Mouse (Mus musculus): ENCODE measurements around the gene Zscan20. TPM values are rescaled to one million over a fixed set of nuclear protein-coding genes. Genes with fewer than 3 reads are reported as not detected.

Zscan20 gene
- total RNA-seq, 1 experiment: 9.0 TPM

GRCm38 (mm10) chr4:128594062-128594461 is 15.8 kb downstream of the Zscan20 start:
- DNase-seq (ENCODE audit: low read depth, low spot score): no peak
- TF ChIP-seq CHD2 (IDR thresholded peaks at IDR 0.05; ENCODE audit: low read depth, low read length) (no peak), ZNF384 (IDR thresholded peaks at IDR 0.05; ENCODE audit: low read depth, low read length) (no peak), ZC3H11A (IDR thresholded peaks at IDR 0.05; ENCODE audit: borderline replicate concordance, low read depth, low read length) (no peak)
- Histone ChIP-seq H3K9me3 (ENCODE audit: control insufficient read depth, insufficient read depth, low read depth, low read length) (no peaks in the 10 kb centered on the region), H3K36me3 (ENCODE audit: control insufficient read depth, insufficient read depth, low read length, poor library complexity, severe bottlenecking) (peaks cover 16% of the 10 kb centered on the region), H3K4me3 (ENCODE audit: insufficient read depth in 1 of 2, low read depth in 1 of 2, low read length in 2 of 2, poor library complexity in 1 of 2, severe bottlenecking in 1 of 2) (no peak overlapping the region), H3K27ac (ENCODE audit: insufficient read depth, low read depth, low read length, poor library complexity, severe bottlenecking) (no peak overlapping the region), H3K4me1 (ENCODE audit: control insufficient read depth in 2 of 2, insufficient read depth in 2 of 2, low read length in 2 of 2, poor library complexity in 1 of 2) (peaks cover 0 to 4% of the 10 kb centered on the region in 2 experiments; a peak in 1 of 4 replicates), H3K9ac (ENCODE audit: insufficient read depth, low read depth, low read length, poor library complexity, severe bottlenecking) (no peak overlapping the region)
- in situ Hi-C loops (cut with MboI; ENCODE audit: low sequenced_read_pairs in 2 of 2, unreplicated experiment in 2 of 2): no loop called here

- Histone ChIP-seq H3K9me3 (ENCODE audit: control insufficient read depth, insufficient read depth, low read depth, low read length) (no peaks in the 10 kb centered on the region), H3K9ac (ENCODE audit: insufficient read depth, low read depth, low read length, poor library complexity, severe bottlenecking) (no peak overlapping the region), H3K4me3 (ENCODE audit: insufficient read depth in 1 of 2, low read depth in 1 of 2, low read length in 2 of 2, poor library complexity in 1 of 2, severe bottlenecking in 1 of 2) (no peak overlapping the region), H3K4me1 (ENCODE audit: control insufficient read depth in 2 of 2, insufficient read depth in 2 of 2, low read length in 2 of 2, poor library complexity in 1 of 2) (peaks cover 0 to 4% of the 10 kb centered on the region in 2 experiments; a peak in 1 of 4 replicates), H3K36me3 (ENCODE audit: control insufficient read depth, insufficient read depth, low read length, poor library complexity, severe bottlenecking) (peaks cover 20% of the 10 kb centered on the region), H3K27ac (ENCODE audit: insufficient read depth, low read depth, low read length, poor library complexity, severe bottlenecking) (no peak overlapping the region)
- DNase-seq (ENCODE audit: low read depth, low spot score): no peak
- in situ Hi-C loops (cut with MboI; ENCODE audit: low sequenced_read_pairs in 2 of 2, unreplicated experiment in 2 of 2): no loop called here
- TF ChIP-seq ZC3H11A (IDR thresholded peaks at IDR 0.05; ENCODE audit: borderline replicate concordance, low read depth, low read length) (no peak), CHD2 (IDR thresholded peaks at IDR 0.05; ENCODE audit: low read depth, low read length) (no peak), HCFC1 (IDR thresholded peaks at IDR 0.05; ENCODE audit: borderline replicate concordance, insufficient read depth, low read length) (no peak), MAFK (IDR thresholded peaks at IDR 0.05; ENCODE audit: insufficient read depth, low read depth, low read length) (no peak), ZNF384 (IDR thresholded peaks at IDR 0.05; ENCODE audit: low read depth, low read length) (no peak)
Measured at GRCm38 (mm10) chr4:128593286-128593685, 16.6 kb downstream of the Zscan20 start.

GRCm38 (mm10) chr4:128579182-128579581 is 30.7 kb downstream of the Zscan20 start:
- peak; percentile 45 for DNase-seq (ENCODE audit: low read depth, low spot score)
- H3K36me3 ChIP-seq (ENCODE audit: control insufficient read depth, insufficient read depth, low read length, poor library complexity, severe bottlenecking): peaks cover 11% of the 10 kb centered on the region

GRCm38 (mm10) chr4:128575811-128576210 is 34.1 kb downstream of the Zscan20 start:
- no peaks in the 10 kb centered on the region for H3K4me1 ChIP-seq (ENCODE audit: control insufficient read depth in 2 of 2, insufficient read depth in 2 of 2, low read length in 2 of 2, poor library complexity in 1 of 2)
- TF ChIP-seq ZNF384 (IDR thresholded peaks at IDR 0.05; ENCODE audit: low read depth, low read length): no peak
- TF ChIP-seq MAFK (IDR thresholded peaks at IDR 0.05; ENCODE audit: insufficient read depth, low read depth, low read length): no peak
- no peak overlapping the region for H3K4me3 ChIP-seq (ENCODE audit: insufficient read depth in 1 of 2, low read depth in 1 of 2, low read length in 2 of 2, poor library complexity in 1 of 2, severe bottlenecking in 1 of 2)
- in situ Hi-C loops (cut with MboI; ENCODE audit: low sequenced_read_pairs in 2 of 2, unreplicated experiment in 2 of 2): no loop called here
- H3K9ac ChIP-seq (ENCODE audit: insufficient read depth, low read depth, low read length, poor library complexity, severe bottlenecking): no peak overlapping the region
- H3K27ac ChIP-seq (ENCODE audit: insufficient read depth, low read depth, low read length, poor library complexity, severe bottlenecking): no peak overlapping the region
- DNase-seq (ENCODE audit: low read depth, low spot score): no peak
- no peaks in the 10 kb centered on the region for H3K9me3 ChIP-seq (ENCODE audit: control insufficient read depth, insufficient read depth, low read depth, low read length)
- H3K36me3 ChIP-seq (ENCODE audit: control insufficient read depth, insufficient read depth, low read length, poor library complexity, severe bottlenecking): peaks cover 5% of the 10 kb centered on the region; the same call in 1 of the 2 replicates

More at GRCm38 (mm10) chr4:128579182-128579581, 30.7 kb downstream of the Zscan20 start:
- no peak overlapping the region for H3K4me3 ChIP-seq (ENCODE audit: insufficient read depth in 1 of 2, low read depth in 1 of 2, low read length in 2 of 2, poor library complexity in 1 of 2, severe bottlenecking in 1 of 2)
- no peak overlapping the region for H3K27ac ChIP-seq (ENCODE audit: insufficient read depth, low read depth, low read length, poor library complexity, severe bottlenecking)
- in situ Hi-C loops (cut with MboI; ENCODE audit: low sequenced_read_pairs in 2 of 2, unreplicated experiment in 2 of 2): no loop called here
- TF ChIP-seq ZC3H11A (IDR thresholded peaks at IDR 0.05; ENCODE audit: borderline replicate concordance, low read depth, low read length): no peak
- no peak for TF ChIP-seq MAFK (IDR thresholded peaks at IDR 0.05; ENCODE audit: insufficient read depth, low read depth, low read length)
- no peak for TF ChIP-seq HCFC1 (IDR thresholded peaks at IDR 0.05; ENCODE audit: borderline replicate concordance, insufficient read depth, low read length)
- TF ChIP-seq CHD2 (IDR thresholded peaks at IDR 0.05; ENCODE audit: low read depth, low read length): no peak
- no peak for TF ChIP-seq ZNF384 (IDR thresholded peaks at IDR 0.05; ENCODE audit: low read depth, low read length)
- no peaks in the 10 kb centered on the region for H3K4me1 ChIP-seq (ENCODE audit: control insufficient read depth in 2 of 2, insufficient read depth in 2 of 2, low read length in 2 of 2, poor library complexity in 1 of 2)
- H3K9me3 ChIP-seq (ENCODE audit: control insufficient read depth, insufficient read depth, low read depth, low read length): 0 out of 2 replicates have a peak, but pooled peaks cover 2% of the 10 kb centered on the region
- no peak overlapping the region for H3K9ac ChIP-seq (ENCODE audit: insufficient read depth, low read depth, low read length, poor library complexity, severe bottlenecking)

- Histone ChIP-seq H3K9ac (ENCODE audit: insufficient read depth, low read depth, low read length, poor library complexity, severe bottlenecking) (no peak overlapping the region), H3K4me3 (ENCODE audit: insufficient read depth in 1 of 2, low read depth in 1 of 2, low read length in 2 of 2, poor library complexity in 1 of 2, severe bottlenecking in 1 of 2) (no peak overlapping the region), H3K36me3 (ENCODE audit: control insufficient read depth, insufficient read depth, low read length, poor library complexity, severe bottlenecking) (no peaks in the 10 kb centered on the region), H3K9me3 (ENCODE audit: control insufficient read depth, insufficient read depth, low read depth, low read length) (no peaks in the 10 kb centered on the region), H3K27ac (ENCODE audit: insufficient read depth, low read depth, low read length, poor library complexity, severe bottlenecking) (no peak overlapping the region), H3K4me1 (ENCODE audit: control insufficient read depth in 2 of 2, insufficient read depth in 2 of 2, low read length in 2 of 2, poor library complexity in 1 of 2) (no peaks in the 10 kb centered on the region; a peak in 1 of 4 replicates)
- in situ Hi-C loops (cut with MboI; ENCODE audit: low sequenced_read_pairs in 2 of 2, unreplicated experiment in 2 of 2): no loop called here
- no peak for TF ChIP-seq MAFK (IDR thresholded peaks at IDR 0.05; ENCODE audit: insufficient read depth, low read depth, low read length)
- no peak for TF ChIP-seq ZNF384 (IDR thresholded peaks at IDR 0.05; ENCODE audit: low read depth, low read length)
- TF ChIP-seq ZC3H11A (IDR thresholded peaks at IDR 0.05; ENCODE audit: borderline replicate concordance, low read depth, low read length): no peak
- TF ChIP-seq CHD2 (IDR thresholded peaks at IDR 0.05; ENCODE audit: low read depth, low read length): no peak
- TF ChIP-seq HCFC1 (IDR thresholded peaks at IDR 0.05; ENCODE audit: borderline replicate concordance, insufficient read depth, low read length): no peak
- peak; percentile 24 for DNase-seq (ENCODE audit: low read depth, low spot score)
Measured at GRCm38 (mm10) chr4:128560327-128560726, 49.6 kb downstream of the Zscan20 start.

All from ES-E14 (cell line).